Mouse (Mus musculus) embryonic facial prominence, embryonic 10.5 days (tissue): Measurements from ENCODE around the gene A630010A05Rik. TPM values are rescaled to one million over a fixed set of nuclear protein-coding genes. Genes with fewer than 3 reads are reported as not detected.
"Not testable (repeated sequence)": the region's sequence is repeated elsewhere in the genome, so short reads cannot be mapped to it uniquely, and the experiment has no call there.

Experiments
- DNase-seq: peaks from one replicate; pipeline ENCODE4 v3.0.0-alpha.2; 2017; ENCODE audit warnings: low spot score
- H3K27ac ChIP-seq: fragments of 300-500 bp; sonication (generic); replicated peaks from 2 replicates; pipeline ENCODE4 v1.5.1; 2016; ENCODE audit warnings: mild to moderate bottlenecking
- H3K27me3 ChIP-seq: fragments of 300-500 bp; sonication (generic); replicated peaks from 2 replicates; pipeline ENCODE4 v1.6.1; 2016; ENCODE audit warnings: low read depth, mild to moderate bottlenecking; ENCODE audit not compliant: poor library complexity, severe bottlenecking
- H3K36me3 ChIP-seq: fragments of 300-500 bp; sonication (generic); replicated peaks from 2 replicates; pipeline ENCODE4 v1.6.1; 2016; ENCODE audit warnings: mild to moderate bottlenecking, moderate library complexity
- H3K4me1 ChIP-seq: fragments of 300-500 bp; sonication (generic); 2 replicates; pipeline ENCODE4 v1.6.1; 2016
- H3K4me3 ChIP-seq: fragments of 300-500 bp; sonication (generic); 2 replicates; pipeline ENCODE4 v1.5.1; 2016; ENCODE audit warnings: mild to moderate bottlenecking, moderate library complexity
- H3K9me3 ChIP-seq: fragments of 300-500 bp; sonication (generic); 2 replicates; pipeline ENCODE4 v1.6.1; 2016; ENCODE audit warnings: mild to moderate bottlenecking
- WGBS: fragments of 180-500 bp; shearing (Covaris S2); methylation state at CpG from one replicate; pipeline ENCODE4 v1.1.7; 2016; 5-methylcytosine and 5-hydroxymethylcytosine counted together
- polyA plus RNA-seq: library from polyadenylated mRNA; unstranded; fragments of >200 nt; fragmentation: Nextera tagmentation; extraction: Ambion mirVana; gene quantifications from 2 replicates; pipeline ENCODE4 v1.2.1, GENCODE M21; 2016

The A630010A05Rik gene
- not detected in 2 replicates for polyA plus RNA-seq

GRCm38 (mm10) chr16:14562017-14562416, at the start of gene A630010A05Rik:
A630010A05Rik (plus strand) TSS chr16:14562317.
- Histone ChIP-seq H3K36me3 (no peaks in the 10 kb centered on the region), H3K27me3 (no peaks in the 10 kb centered on the region), H3K9me3 (0 out of 2 replicates have a peak, but pooled peaks cover 3% of the 10 kb centered on the region), H3K4me1 (no peaks in the 10 kb centered on the region), H3K27ac (no peak within 1 kb of the TSS), H3K4me3 (no peak within 1 kb of the TSS)
- WGBS: 88% methylated on average over 1 of the region's 1 CpGs
- DNase-seq: no peak

GRCm38 (mm10) chr16:14535766-14536165, 26.4 kb upstream of the A630010A05Rik start:
- no peaks in the 10 kb centered on the region for H3K27me3 ChIP-seq
- no peaks in the 10 kb centered on the region for H3K9me3 ChIP-seq
- no peak overlapping the region for H3K4me3 ChIP-seq

DNA sequence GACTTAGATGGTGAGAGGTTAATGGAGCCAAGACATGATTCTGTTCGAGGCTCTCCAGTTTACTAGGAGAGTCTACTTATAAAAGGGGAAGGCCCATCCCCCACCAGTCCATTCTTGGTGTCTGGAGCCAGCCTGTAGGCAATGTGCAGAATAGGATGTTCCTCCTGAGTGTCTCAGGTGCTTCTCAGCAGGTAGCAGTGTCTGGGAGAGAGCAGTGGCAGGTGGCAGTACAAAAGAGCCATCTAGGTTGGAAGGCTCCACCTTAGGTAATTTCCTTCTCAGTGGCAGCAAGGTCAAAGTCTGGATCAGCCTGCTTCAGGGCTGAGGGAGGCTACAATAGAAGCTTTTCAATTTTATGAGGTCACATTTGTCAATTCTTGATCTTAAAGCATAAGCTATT, 4.9 kb upstream of the A630010A05Rik start:
- not testable (repeated sequence) for H3K9me3 ChIP-seq, H3K27ac ChIP-seq, DNase-seq, H3K36me3 ChIP-seq, H3K27me3 ChIP-seq, H3K4me1 ChIP-seq, H3K4me3 ChIP-seq
- 61% methylated on average over 1 of the region's 1 CpGs for WGBS

More at GRCm38 (mm10) chr16:14535766-14536165, 26.4 kb upstream of the A630010A05Rik start:
- no peak for DNase-seq
- no peaks in the 10 kb centered on the region for H3K4me1 ChIP-seq
- no peaks in the 10 kb centered on the region for H3K36me3 ChIP-seq
- no peak overlapping the region for H3K27ac ChIP-seq

Other genes starting within 250 kb of the A630010A05Rik start
- gene Fopnl, start 244.9 kb upstream of the A630010A05Rik start, polyA plus RNA-seq: 149 and 151 TPM in 2 replicates
- 11.5 and 12.1 TPM in 2 replicates for gene Abcc1, start 200.8 kb upstream of the A630010A05Rik start, polyA plus RNA-seq